Mouse (Mus musculus) brain, embryonic 14.5 days (tissue): ENCODE measurements around the gene Sapcd1. TPM values are rescaled to one million over a fixed set of nuclear protein-coding genes. Genes with fewer than 3 reads are reported as not detected.
"Not testable (repeated sequence)": the region's sequence is repeated elsewhere in the genome, so short reads cannot be mapped to it uniquely, and the experiment has no call there.

Source experiments
- DNase-seq: peaks from one replicate; pipeline ENCODE4 v3.0.0-alpha.2; 2011; ENCODE audit warnings: low read depth
- CTCF ChIP-seq: fragments of 200-500 bp; IDR thresholded peaks from 2 replicates; pipeline ENCODE4 v1.5.1; 2012; ENCODE audit warnings: inconsistent platforms, mild to moderate bottlenecking, moderate library complexity, borderline replicate concordance; ENCODE audit not compliant: insufficient read depth, insufficient read length; ENCODE audit errors: extremely low read depth
- POLR2A ChIP-seq: fragments of 200-500 bp; IDR thresholded peaks from 2 replicates; pipeline ENCODE4 v1.6.1; 2012; ENCODE audit warnings: mild to moderate bottlenecking, inconsistent platforms, borderline replicate concordance; ENCODE audit not compliant: poor library complexity, insufficient read depth, insufficient read length, severe bottlenecking; ENCODE audit errors: extremely low read depth
- polyA plus RNA-seq: library from polyadenylated mRNA; depleted of rRNA; stranded (reverse); fragments of >200 nt; gene quantifications from 2 replicates; pipeline ENCODE4 v1.2.3, GENCODE M21; 2012

The Sapcd1 gene
- polyA plus RNA-seq, 1 experiment: 4.0 TPM

DNA sequence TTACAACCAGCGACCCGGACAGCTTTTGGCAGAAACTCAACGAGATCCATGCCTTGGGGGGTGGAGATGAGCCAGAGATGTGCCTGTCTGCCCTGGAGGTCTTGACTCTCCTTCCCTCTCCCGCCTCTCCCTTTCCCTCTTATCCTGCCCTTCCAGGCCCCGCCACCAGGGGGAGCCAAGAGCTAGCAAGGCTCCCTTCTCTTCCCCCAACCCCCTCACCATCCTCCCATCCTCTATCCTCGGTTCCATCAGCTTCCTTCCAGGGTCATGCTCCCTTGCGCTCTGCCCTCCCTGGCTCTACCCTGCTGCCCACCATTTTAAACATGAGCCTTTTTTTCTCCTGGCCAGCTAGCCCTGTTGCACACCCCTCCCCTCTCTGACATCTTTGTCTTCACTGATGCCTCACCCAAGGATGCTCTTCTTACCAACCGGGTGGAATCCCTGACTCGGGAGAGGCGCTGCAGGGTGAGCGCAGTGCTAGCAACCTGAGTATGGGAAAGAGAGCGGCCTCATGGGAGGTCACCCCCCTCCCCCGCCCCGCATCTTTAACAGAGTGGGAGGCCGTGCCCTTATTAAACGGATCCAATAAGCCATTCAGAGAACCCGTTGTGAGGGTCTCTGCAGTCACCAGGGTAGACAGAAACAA is 6.5 kb downstream of the Sapcd1 start:
- TF ChIP-seq POLR2A: no peak
- peak; percentile 97 for TF ChIP-seq CTCF
- peak; percentile 82 for DNase-seq

DNA sequence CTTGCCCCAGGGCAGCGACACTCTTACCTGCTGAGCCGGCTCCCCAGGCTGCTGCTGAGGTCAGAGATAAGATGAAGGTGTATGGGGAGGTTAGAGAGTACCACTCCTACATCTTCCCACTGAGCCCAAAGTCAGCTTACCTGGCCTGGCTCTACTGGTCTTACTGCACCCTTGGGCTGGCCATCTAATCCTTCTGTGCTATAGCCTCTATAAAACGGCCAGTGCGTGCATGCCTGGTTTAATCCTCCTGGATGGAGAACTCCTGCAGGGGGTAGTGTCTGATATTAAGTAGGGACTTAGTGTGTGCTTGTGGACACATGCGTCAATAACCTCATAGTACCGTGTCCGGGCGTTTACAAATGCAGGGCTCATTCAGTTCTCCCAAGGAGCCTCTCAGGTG is 7.3 kb downstream of the Sapcd1 start:
- no peak for DNase-seq
- TF ChIP-seq CTCF (no peak), POLR2A (no peak)

- no peak for DNase-seq
- TF ChIP-seq POLR2A: no peak
- no peak for TF ChIP-seq CTCF
These were observed 7.9 kb downstream of the Sapcd1 start for GRCm38 (mm10) chr17:35019894-35020293.

- DNase-seq: no peak
- no peak for TF ChIP-seq POLR2A
- TF ChIP-seq CTCF: no peak
These were observed 9.6 kb downstream of the Sapcd1 start for GRCm38 (mm10) chr17:35018171-35018570.

DNA sequence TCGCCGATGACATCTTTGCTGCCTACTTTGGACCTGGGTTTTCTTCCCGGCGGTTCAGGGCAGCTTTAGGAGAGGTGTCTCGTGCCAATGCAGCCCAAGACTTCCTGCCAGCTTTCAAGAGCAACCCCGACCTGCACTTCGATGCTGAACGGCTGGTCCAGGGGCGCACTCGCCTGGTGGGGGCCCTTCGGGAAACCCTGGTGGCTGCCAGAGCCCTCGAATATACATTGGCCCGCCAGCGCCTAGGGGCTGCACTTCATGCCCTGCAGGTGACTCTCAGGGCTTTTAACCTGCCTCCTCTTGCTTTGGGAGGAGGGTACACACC is 10.1 kb downstream of the Sapcd1 start:
- no peak for DNase-seq
- TF ChIP-seq POLR2A (no peak), CTCF (no peak)

DNA sequence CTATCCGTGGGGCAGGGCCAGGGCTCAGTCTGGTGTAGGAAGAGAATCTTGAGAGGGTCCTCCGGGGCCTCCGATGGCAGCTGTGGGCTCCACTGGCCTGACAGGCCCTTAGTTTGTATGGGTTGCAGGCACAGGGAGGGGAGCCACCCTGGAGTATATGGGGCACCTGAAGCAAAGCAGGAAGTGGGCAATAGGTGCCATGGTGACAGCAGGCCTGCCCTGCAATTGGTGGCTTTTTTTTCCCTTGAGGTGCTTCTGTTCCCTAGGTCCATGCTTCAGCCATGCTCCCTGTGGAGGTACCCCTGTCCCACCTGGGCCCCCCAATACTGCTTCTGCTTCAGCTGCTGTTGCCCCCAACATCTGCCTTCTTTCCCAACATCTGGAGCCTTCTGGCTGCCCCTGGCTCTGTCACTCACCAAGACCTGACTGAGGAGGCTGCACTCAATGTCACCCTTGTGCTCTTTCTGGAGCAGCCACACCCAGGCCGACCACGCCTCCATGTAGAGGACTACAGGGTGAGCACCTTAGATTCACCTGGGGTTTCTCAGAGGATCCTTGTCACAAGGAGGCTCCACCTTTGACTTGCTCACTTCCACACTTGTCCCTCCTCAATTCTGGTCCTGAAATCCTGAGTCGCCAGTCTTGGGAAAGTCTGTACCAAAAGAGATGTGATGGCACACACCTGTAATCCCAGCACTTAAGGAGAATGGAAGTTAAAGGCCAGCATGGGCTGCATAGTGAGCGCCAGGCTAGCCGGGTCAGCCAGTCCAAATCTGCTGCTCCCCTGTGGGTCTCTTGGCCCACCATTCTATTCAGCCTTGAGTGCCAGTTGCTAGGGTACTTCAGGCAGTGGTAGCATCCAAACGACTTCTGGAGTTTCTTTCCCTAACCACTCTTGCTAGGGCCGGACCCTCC is 10.8 kb downstream of the Sapcd1 start:
- TF ChIP-seq POLR2A (no peak), CTCF (no peak)
- no peak for DNase-seq

GRCm38 (mm10) chr17:35016376-35016775 is 11.4 kb downstream of the Sapcd1 start, which contains the start of gene Vwa7:
Gene Vwa7 (plus strand): TSS chr17:35016579.
- no peak for TF ChIP-seq POLR2A
- no peak for TF ChIP-seq CTCF
- DNase-seq: peak; percentile 79

DNA sequence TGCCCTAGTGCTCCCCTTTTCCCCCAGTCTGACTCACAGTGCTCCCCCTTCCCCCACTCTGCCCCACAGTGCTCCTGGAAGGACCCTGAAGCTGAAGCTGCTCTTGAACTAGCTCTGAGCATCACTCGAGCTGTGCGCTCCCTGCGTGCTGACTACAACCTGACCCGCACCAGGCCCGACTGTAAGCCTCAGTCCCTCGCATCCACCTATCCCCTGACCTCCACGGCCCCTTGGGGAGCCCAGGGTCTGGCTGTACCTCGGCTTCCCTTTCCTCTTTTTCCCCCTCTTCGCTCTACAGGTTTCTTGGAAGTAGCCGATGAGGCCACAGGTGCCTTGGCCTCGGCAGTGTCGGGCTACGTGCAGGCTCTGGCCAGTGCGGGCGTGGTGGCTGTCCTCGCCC is 12.5 kb downstream of the Sapcd1 start:
- DNase-seq: no peak
- TF ChIP-seq CTCF (no peak), POLR2A (no peak)

GRCm38 (mm10) chr17:35013221-35013620 is 14.6 kb downstream of the Sapcd1 start:
- DNase-seq: no peak
- TF ChIP-seq POLR2A (no peak), CTCF (no peak)

- no peak for DNase-seq
- TF ChIP-seq CTCF (no peak), POLR2A (no peak)
These were observed 15.4 kb downstream of the Sapcd1 start for GRCm38 (mm10) chr17:35012430-35012829.

DNA sequence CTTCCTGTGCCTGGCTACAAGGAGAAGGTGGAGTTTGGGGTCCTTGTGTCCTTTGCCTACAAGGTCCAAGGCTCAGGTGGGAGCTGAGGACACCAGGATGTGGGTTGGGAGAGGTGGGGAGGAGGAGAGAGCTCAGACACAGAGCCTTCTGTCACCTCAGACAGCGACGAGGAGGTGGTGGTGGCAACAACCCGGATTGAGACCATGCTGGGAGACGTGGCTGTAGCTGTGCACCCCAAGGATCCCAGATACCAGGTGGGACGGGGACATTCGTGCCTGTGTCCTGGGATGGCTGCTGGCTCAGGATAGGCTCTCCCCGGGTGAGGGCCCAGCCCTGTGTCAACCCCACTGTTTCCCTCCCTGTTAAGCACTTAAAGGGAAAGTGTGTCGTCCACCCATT is 16.4 kb downstream of the Sapcd1 start:
- no peak for DNase-seq

DNA sequence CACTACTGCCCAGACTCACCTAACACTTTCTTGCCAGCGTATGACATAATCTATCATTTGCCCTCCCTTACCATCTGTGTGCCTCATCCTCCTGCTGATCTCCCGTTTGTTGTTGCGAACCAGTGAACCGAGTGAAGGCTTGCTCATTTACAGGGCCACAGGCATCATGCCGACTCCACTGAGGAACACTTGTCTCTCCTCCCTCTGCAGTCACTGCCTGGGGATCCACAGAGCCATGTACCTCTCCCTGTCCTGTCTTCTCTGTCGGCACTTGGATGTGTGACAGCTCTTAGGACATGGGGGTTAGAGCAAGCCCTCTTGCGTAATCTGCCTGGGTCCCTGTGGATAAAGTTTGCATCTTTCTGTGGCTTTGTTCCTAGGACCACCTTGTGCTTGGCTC is 18.2 kb downstream of the Sapcd1 start:
- TF ChIP-seq CTCF (no peak), POLR2A (no peak)

More for the DNA sequence above, 16.4 kb downstream of the Sapcd1 start:
- TF ChIP-seq POLR2A: no peak
- no peak for TF ChIP-seq CTCF

GRCm38 (mm10) chr17:35007387-35007991 is 20.3 kb downstream of the Sapcd1 start:
- TF ChIP-seq POLR2A (no peak), CTCF (no peak)
- DNase-seq: no peak

More for the DNA sequence above, 18.2 kb downstream of the Sapcd1 start:
- no peak for DNase-seq

DNA sequence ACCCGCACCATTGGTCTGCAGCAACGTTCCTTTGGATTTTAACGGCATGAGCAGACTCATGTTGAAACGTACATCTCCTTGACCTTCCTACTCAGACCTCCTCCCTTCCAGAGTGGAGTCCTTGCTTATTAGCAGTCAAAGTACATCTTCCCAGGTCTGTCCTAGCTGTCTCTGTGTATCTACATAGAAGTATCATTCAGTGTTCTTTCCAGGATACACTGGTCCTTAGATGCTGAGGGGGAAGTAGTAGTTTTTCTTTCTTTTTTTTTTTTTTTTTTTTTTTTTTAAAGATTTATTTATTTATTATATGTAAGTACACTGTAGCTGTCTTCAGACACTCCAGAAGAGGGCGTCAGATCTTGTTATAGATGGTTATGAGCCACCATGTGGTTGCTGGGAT is 21.9 kb downstream of the Sapcd1 start:
- DNase-seq: not testable (repeated sequence)
